Mouse (Mus musculus) brain, embryonic 18.5 days (tissue): ENCODE measurements at regions not wholly inside any gene's neighbourhood (a gene's known extent, or its start where the extent isn't known, plus 50 kb on each side); places are given as distances from the start of the nearest gene placed in this dataset.

Source experiments
- DNase-seq: peaks from one replicate; pipeline ENCODE4 v3.0.0-alpha.2; 2012; ENCODE audit warnings: low read depth, low spot score

DNA sequence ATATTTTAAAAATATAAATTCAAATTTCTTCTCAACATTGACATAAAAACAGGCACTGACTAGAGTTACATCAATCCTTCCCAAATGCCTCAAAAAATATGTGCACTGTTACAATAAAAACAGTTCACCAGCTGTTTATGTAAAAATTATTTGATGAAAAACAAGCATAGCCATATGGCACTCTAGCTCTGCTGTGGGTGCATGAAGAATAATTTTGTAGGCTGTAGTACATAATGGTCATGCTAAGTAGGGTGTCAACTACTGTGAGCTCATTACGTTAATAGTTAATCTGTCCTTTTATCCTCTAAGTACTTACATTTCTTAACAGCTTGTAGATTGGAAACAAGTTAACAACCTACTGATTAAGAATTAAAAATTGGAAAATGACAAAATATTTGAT is 56.5 kb downstream of the Pet2 start:
- peak; percentile 10 for DNase-seq
